Mouse (Mus musculus) spleen, postnatal 36 days (tissue): ENCODE results near the gene Shisa7.
"Not testable (repeated sequence)": the region's sequence is repeated elsewhere in the genome, so short reads cannot be mapped to it uniquely, and the experiment has no call there.

ENCODE experiments used
- DNase-seq, 2 experiments: peaks; one replicate each; pipeline ENCODE4 v3.0.0; 2022; ENCODE audit warnings: low spot score in 2 of 2, mixed read lengths in 1 of 2

The Shisa7 gene

DNA sequence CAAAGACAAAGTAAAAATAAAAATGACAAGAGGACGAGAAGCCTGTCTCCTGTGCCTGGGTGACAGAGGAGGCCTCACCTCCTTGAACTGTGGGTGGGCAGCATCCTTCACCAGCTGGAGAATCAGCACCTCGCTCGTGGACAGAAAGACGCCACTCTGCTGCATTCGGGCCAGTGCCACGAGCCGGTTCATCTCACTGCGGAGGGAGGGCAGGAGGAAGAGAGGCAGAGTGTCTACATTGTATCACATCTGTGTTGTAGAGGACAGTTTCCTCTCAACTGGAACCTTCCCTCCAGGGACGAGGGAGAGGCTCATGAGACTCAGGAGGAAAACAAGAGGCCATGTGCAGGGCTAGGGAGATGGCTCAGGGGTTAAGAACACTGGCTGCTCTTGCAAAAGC, 4.9 kb upstream of the Shisa7 start:
- DNase-seq = no peak

DNA sequence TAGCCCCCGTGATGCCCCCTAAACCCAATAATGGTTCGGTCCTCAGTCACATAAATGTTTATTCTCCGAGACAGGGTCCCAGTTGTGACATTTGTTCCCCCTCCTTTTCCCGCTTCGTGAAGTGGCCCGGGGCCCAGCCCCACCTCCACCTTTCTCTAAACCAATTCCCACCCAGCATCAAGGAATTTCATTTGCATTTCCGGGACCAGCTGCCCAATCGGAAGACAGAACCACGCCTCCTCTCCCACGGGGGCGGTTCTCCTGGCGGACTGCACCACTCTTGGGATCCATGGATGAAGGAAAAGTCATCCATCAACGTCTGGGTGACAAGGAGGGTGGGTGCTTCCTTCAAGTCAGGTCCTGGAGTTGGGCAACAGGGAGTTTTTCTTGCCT, 417 bp upstream of the Shisa7 start:
- no peak for DNase-seq

DNA sequence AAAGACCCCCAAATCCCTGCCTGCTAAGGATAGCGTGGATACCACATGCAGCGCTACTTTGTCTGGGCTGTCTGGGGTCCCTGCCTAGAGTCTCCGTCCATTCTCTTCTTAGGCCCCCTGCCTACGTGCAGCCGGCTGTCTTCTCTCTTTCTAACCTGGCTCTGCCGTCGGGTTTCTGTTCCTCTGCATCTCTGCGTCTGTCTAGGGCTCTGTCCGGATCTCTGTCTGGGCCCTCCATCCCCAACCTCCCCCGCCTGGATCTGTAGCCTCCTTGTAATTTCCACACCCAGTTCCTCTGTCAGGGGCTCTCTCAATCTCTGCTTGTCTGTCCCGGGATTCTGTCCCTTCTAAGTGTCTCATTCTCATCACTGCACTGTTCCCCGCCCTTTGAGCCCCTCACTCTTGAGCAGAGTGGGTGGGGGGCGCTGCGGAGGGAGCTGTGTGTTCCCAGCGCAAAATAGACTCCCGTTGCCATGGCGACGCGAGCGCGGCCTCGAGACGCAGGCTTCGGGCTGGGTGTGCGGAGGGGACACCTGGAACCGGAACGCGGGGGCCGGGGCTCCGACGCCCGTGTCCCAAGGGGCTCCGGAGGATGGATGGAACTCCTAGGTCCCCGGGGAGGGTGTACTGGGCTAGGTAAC, 772 bp downstream of the Shisa7 start:
- DNase-seq = no peak

- no peak for DNase-seq
Measured at GRCm38 (mm10) chr7:4842634-4843131, 1.8 kb downstream of the Shisa7 start.

GRCm38 (mm10) chr7:4842077-4842476, 2.4 kb downstream of the Shisa7 start:
- DNase-seq = no peak

GRCm38 (mm10) chr7:4837639-4838038, 6.9 kb downstream of the Shisa7 start:
- no peak for DNase-seq

DNA sequence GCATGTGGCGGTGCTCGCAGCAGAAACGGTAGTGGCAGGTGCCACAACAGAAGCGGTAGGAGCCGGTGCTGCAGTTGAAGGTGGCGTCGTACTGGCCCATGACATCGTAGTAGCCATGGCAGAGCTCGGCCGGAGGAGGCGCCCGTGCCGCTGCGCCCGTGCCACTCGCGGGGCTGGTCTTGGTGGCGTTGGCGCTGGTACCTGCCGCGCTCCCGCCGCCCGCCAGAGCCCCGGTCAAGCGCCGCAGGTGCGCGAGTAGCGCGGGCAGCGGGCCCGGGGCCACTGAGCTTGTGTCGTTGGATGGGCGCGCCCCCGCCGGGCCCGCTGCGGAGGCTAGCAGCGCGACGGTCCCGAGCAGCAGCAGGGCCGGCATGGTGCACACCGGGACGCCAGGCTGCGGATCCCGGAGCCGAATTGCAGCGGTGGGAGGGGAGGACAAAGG, 8.1 kb downstream of the Shisa7 start:
- DNase-seq = peak; percentile 45 to 61

GRCm38 (mm10) chr7:4835631-4836327, 8.7 kb downstream of the Shisa7 start:
- peak in 1 of 2 experiments; percentile 26 for DNase-seq

DNA sequence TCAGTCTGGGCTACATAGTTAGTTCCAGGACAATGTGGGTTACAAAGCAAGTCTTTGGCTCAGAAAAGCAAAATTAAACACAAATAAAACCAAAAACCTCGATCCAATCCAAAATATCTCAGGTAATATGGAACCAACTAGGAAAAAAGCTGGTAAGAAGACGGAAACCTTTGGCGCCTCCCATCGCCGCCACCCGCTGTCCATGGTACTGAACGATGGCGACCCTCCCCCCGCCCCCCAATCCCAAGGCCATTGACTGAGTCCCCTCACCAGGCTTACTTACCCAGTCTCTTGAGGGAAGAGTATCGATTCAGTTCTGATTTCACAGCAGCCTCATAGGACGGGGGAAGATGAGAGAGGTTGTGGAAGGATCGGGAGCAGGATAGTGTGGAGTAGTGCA, 14.0 kb downstream of the Shisa7 start:
- DNase-seq = no peak

GRCm38 (mm10) chr7:4825365-4825764, 19.1 kb downstream of the Shisa7 start:
- no peak for DNase-seq

- DNase-seq = no peak
Measured at GRCm38 (mm10) chr7:4822162-4822907, 22.2 kb downstream of the Shisa7 start.

GRCm38 (mm10) chr7:4821690-4822089, 22.8 kb downstream of the Shisa7 start:
- DNase-seq = no peak

- not testable (repeated sequence) for DNase-seq
Measured at GRCm38 (mm10) chr7:4820925-4821324, 23.6 kb downstream of the Shisa7 start.

DNA sequence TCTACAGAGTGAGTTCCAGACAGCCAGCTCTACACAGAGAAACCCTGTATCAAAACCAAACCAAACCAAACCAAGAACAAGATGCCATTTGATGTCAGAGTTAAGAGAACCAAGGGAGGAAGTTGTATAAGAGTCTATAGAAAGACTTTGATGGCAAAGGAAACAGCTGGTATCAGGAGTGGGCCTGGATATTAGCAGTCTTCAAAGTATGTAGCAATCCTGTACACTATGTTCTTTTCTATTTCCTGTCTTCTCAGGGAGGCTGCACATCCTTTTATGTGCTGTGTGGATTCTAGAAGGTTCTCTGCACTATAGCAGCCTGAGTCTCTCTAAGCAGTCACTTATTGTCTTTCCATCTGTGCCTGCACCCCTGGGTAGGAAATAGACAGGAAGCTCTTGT, 27.9 kb downstream of the Shisa7 start:
- DNase-seq = no peak

DNA sequence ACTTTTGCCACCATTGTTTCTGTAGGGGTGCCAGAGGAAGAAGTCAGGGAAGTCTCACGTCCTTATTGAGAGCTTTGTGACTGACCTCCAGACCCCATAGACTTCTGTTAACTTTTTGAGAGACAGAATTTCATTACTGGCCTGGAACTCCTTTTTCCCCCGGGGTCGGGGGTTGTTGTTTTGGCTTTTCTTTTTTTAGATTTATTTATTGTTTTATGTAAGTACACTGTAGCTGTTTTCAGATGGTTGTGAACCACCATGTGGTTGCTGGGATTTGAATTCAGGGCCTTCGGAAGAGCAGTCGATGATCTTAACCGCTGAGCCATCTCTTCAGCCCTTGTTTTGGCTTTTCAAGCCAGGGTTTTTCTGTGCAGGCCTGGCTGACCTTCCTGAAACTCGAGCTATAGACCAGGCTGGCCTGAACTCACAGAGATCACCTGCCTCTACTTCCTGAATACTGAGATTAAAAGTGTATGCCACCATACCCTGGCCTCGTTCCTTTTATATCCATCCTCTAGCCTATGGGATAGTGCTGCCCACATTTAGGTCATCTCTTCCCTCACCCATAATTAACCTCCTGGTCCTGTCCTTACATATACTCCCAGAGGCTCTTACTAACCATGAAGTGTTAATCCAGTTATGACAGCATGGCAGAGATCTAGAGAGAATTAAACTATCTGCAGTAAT, 31.2 kb downstream of the Shisa7 start:
- no peak for DNase-seq

DNA sequence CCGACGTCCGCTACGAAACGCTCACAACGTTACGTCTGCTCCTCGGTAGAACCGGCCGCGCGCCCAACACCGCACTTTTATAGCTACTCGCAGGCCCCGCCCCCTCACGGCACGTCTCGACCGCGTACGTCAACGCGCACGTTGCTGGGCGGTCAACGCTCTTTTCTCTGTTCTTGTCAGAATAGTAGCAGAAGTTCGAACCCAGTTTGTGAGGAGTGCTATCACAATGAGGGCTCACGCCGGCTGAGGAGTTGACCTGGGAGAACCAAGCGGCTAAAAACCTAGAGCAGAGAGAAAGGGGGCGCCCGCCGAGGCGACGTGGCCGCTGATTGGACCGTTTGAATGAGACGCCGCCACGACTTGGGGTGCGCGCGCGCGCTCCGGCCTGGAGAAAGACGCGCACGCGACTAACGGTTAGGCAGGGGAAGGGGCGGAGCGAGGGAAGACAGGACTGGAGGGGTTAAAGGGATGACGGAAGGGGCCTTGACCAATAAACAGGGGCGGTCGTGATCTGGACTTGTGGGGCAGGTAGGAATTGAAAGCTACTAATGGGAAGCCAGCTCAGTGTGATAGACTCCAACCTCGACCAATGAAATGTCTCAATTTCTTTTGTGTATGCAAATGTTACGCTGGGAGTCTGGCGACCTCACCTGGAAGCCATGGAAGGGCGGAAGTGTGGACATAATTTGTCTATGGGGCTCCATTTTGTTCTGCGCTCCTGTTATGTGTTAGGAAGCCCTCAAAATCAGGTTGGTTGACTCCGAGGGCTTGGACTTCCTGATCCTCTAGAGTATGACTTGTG, 32.0 kb downstream of the Shisa7 start, which contains the start of gene Ube2s:
Gene Ube2s, minus strand, starts transcription at position 288 of the 802 bp plus-strand sequence.
- peak; percentile 99 to 100 for DNase-seq

DNA sequence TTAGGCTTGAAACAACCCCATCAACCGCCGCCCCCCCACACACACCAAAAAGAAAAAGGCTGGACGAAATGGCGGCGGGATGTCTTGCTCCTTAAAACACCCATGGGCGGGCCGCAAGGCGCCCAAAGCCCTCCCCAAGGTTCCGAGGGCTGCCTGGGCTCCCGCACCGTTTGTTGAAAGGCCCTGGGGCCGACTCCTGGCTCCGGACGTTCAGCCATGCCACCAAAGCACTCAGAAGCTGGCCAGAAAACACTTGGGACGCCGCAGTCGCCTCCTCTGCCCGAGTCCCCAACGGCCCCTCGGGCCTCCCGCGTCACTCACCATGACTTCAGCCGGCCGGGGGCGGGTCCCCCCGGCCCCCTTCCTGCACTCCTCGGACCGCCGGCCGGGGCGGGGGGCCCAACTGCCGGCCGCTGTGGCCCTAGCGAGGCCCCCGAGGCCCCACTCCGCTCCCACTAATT, 32.6 kb downstream of the Shisa7 start:
- DNase-seq = peak in 1 of 2 experiments; percentile 49

- not testable (repeated sequence) for DNase-seq
Measured at GRCm38 (mm10) chr7:4811131-4811530, 33.4 kb downstream of the Shisa7 start.

DNA sequence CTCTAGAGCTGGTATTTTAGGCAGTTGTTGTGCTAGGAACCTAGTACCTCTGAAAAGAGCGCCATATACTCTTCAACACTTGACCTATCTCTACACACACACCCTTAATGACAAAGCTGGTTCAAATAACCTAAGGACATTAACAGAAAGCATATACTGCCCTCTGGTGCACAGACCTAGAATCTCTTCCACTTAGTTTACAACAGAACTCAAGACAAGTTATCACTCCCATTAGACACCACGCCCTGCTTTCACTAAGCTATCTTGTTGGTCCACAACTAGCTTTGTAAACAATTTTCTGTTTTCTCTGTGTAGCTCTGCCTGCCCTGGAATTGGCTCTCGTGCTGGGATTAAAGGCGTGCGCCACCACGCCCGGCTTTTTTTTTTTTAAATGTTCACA, 37.8 kb downstream of the Shisa7 start:
- DNase-seq = peak; percentile 42 to 65

DNA sequence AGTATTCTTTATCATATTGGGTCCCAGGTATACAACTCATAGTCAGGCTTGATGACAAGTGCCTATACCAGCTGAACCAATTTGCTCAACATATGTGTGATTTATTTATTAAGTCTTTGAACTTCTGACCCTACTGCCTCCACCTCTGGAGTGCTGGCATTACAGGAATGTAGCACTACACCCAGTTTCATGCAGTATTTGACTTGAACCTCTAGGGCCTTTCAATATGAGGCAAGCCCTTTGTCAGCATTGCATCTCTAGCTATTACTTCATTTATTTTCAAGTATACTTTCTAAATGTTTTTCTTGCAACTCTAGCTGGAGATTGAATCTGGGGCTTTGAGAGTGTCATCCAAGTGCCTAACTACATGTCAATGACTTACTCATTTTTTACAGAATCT, 42.2 kb downstream of the Shisa7 start:
- DNase-seq = no peak
